Mouse (Mus musculus) left cerebral cortex, adult 11 months (tissue): Measurements from ENCODE around the gene Slc7a11.
"Not testable (repeated sequence)": the region's sequence is repeated elsewhere in the genome, so short reads cannot be mapped to it uniquely, and the experiment has no call there.

ENCODE experiments used
- DNase-seq: peaks from one replicate; pipeline ENCODE4 v3.0.0; 2022; ENCODE audit warnings: low spot score

Slc7a11 gene

GRCm38 (mm10) chr3:50443421-50443916 lies at the start of gene Slc7a11:
Slc7a11 (minus strand) TSS chr3:50443614.
- DNase-seq = no peak

GRCm38 (mm10) chr3:50491678-50492077 lies 48.3 kb upstream of the Slc7a11 start:
- no peak for DNase-seq

GRCm38 (mm10) chr3:50484076-50484475 lies 40.7 kb upstream of the Slc7a11 start:
- no peak for DNase-seq

GRCm38 (mm10) chr3:50462223-50462622 lies 18.8 kb upstream of the Slc7a11 start:
- DNase-seq = no peak

- no peak for DNase-seq
Observed at GRCm38 (mm10) chr3:50457136-50457535, 13.7 kb upstream of the Slc7a11 start.

- DNase-seq = no peak
Observed at GRCm38 (mm10) chr3:50456564-50456963, 13.2 kb upstream of the Slc7a11 start.

- DNase-seq = no peak
Observed at GRCm38 (mm10) chr3:50456023-50456422, 12.6 kb upstream of the Slc7a11 start.

- DNase-seq = no peak
Observed at GRCm38 (mm10) chr3:50445050-50445775, 1.8 kb upstream of the Slc7a11 start.

GRCm38 (mm10) chr3:50443942-50444341 lies 528 bp upstream of the Slc7a11 start:
- no peak for DNase-seq

GRCm38 (mm10) chr3:50442341-50443292 lies 797 bp downstream of the Slc7a11 start:
- DNase-seq = no peak

GRCm38 (mm10) chr3:50441330-50441729 lies 2.1 kb downstream of the Slc7a11 start:
- no peak for DNase-seq

- DNase-seq = no peak
Observed at GRCm38 (mm10) chr3:50440409-50440808, 3.0 kb downstream of the Slc7a11 start.

- DNase-seq = no peak
Observed at GRCm38 (mm10) chr3:50439429-50439828, 4.0 kb downstream of the Slc7a11 start.

- no peak for DNase-seq
Observed at GRCm38 (mm10) chr3:50438520-50439253, 4.7 kb downstream of the Slc7a11 start.

- DNase-seq = not testable (repeated sequence)
Observed at GRCm38 (mm10) chr3:50438081-50438480, 5.3 kb downstream of the Slc7a11 start.

GRCm38 (mm10) chr3:50436409-50436808 lies 7.0 kb downstream of the Slc7a11 start:
- DNase-seq = not testable (repeated sequence)

GRCm38 (mm10) chr3:50433831-50434230 lies 9.6 kb downstream of the Slc7a11 start:
- no peak for DNase-seq

GRCm38 (mm10) chr3:50430811-50431210 lies 12.6 kb downstream of the Slc7a11 start:
- DNase-seq = no peak

GRCm38 (mm10) chr3:50421480-50422277 lies 21.7 kb downstream of the Slc7a11 start:
- DNase-seq = peak; percentile 39

GRCm38 (mm10) chr3:50419161-50419560 lies 24.3 kb downstream of the Slc7a11 start:
- no peak for DNase-seq

- no peak for DNase-seq
Observed at GRCm38 (mm10) chr3:50406771-50407170, 36.6 kb downstream of the Slc7a11 start.
